Mouse (Mus musculus) common myeloid progenitor, adult 5-6 weeks (primary cell): ENCODE data around the gene Prrc2b. TPM values are rescaled to one million over a fixed set of nuclear protein-coding genes. Genes with fewer than 3 reads are reported as not detected.

Experiments
- ATAC-seq: replicated peaks from 2 replicates; pipeline ENCODE4 v1.8.0; 2016; ENCODE audit warnings: low read depth, mild to moderate bottlenecking, moderate TSS enrichment, inconsistent platforms; ENCODE audit not compliant: poor library complexity, severe bottlenecking
- total RNA-seq: library from RNA; stranded (forward); fragments of 200-1000, 187-1606 nt; gene quantifications from 2 replicates; pipeline ENCODE4 v1.2.3, GENCODE M21; 2017

The Prrc2b gene
- total RNA-seq, 1 experiment from 2014 or later = 34.7 TPM

DNA sequence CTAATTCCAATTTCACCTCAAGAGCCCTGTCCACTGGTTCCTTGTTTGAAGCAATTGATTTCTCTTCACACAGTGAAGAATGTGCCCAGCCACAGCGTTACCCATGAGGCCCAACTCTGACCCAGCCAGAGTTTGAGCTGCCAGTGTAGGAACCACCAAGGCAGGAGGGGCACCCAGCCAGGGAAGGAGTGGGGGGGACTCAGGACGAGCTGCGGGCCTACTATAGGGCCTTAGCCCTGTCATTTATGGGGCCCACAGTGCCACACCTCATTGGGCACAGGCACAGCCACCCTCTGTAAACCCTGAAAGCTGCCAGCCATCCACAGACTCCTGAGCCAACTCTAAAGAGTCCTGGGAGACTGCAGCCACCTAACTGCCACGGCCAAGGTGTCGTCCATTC is 103.7 kb downstream of the Prrc2b start:
- no peak for ATAC-seq

DNA sequence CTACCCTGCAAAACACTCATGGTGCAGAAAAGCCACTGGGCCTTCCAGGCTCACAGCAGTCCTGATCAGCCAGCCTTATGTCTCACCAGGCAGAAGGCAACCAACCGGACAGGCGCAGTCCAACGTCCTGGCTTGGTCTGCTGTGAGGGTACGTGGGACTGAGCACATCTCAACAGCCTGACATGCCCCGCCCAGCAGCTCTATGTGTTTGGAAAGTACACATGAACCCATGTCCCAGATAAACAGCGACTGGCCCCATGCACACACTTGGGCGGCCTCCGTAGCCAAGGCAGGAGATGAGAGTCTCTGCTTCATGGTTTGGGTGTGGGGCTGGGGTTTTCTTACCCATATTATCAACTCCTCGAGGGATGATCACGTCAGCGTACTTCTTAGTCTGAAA is 105.4 kb downstream of the Prrc2b start:
- ATAC-seq = no peak

DNA sequence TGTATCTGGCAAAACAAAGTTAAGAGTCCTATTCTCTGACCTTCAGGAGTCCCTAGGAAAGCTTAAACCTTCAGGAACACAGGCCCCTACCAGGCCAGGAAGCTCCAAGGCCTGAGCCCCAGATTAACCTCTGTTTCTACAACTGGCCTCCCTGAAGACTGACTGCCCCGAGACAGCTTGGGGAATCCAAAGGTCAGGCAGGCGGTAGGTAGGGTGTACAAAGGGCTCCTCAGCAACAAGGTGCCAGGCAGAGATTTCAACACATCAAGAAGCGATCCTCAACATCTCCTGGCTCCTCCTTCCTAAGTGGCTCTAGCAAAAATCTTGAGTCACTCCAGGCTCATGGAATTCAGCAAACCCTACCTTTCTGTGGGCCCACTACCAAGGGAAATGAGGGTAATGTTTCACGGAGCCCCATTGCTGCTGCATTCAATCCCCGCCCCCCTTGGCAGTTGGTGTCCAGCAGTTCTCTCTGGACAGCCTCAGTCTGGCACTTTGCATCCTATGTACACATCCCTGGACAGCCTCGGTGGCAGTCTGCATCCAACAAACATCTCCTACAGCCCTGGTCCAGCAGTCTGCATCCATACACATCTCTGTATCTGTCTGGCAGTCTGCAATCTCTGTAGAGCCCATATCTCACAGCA is 108.1 kb downstream of the Prrc2b start:
- no peak for ATAC-seq

DNA sequence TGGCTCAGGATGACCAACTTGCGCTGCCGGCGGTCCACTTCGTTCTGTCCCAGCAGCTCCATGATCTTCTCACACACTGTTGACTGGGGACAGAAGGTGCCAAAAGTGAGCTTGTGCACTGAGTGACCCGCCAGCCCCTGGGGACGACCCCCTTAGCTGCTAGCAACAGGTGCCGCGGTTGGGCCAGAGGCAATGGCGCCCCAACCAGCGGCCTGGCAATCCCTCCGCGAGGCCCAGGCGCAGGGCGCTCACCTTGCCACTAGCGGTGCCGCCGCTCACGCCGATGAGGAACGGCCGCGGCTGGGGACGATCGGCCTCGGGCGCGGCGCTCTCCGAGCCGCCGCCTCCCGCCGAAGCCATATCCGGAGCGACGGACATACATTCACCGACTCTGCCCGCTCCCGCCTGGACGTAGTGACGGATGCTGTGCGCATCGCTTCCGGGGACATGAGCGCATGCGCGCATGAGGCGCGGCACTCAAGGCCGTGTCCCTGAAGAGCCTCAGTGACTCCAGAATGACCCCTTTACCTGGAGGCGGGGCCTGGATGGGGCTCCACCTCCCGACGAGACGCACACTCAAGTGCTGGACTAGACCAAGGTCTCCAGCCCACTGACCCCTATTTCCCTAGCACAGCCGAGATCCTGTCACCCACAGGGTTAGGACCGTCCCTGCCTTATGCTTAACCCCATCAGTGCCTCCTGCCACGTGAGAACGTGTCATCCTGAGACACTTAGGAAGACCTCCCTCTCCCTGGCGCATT is 109.0 kb downstream of the Prrc2b start, which contains the start of gene Uck1:
Gene Uck1, minus strand, starts transcription at position 503 of the 761 bp plus-strand sequence.
- ATAC-seq = peak; percentile 90

DNA sequence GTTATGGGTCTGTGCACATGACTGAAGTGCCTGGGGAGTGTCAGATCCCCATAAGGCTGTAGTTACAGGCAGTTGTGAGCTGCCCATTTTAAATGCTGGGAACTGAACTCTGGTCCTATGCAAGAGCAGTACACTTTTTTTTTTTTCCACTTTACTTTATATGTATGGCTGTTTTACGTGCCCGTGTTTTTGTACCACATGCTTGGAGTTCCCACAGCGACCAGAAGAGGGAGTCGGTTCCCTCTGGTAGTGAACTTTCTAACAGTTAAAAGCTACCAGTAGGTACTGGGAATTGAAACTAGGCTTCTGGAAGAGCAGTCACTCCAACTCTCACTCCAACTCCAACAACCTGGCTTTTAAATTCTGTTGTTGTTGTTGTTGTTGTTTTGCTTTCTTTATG is 109.8 kb downstream of the Prrc2b start:
- ATAC-seq = peak; percentile 26; the same call in 1 of the 2 replicates

DNA sequence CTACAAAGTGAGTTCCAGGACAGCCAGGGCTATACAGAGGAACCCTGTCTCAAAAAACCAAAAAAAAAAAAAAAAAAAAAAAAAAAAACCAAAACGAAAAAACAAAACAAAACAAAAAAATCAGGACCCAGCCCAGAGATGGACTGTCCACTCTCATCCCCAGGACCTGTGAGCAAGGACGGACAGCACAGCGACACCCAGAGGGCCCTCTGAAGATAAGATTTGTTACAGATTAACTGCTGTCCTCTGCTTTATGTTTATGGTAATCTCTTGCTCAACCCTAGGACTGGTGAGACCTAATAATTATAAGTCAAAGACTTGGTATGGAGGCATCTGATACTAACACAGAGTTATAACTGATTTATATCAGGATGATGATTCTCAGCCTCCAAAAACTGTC is 124.9 kb downstream of the Prrc2b start:
- ATAC-seq = no peak

DNA sequence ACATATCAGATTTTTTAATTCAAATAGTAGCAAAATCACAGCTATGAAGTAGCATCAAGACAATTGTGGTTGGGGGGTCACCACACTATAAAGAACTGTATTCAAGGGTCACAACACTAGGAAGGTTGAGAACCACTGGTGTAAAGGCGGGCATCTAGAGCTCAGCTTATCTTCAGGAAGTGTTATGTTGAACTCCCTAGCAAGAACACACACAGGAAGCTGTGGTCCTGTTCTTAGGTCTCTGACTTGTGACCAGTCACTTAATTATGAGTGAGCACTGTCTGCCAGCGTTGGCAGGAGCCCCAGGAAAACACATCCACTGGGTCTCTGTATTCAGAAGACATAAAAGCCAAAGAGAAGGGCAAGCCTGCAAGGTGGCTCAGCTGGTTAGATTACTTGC is 131.4 kb downstream of the Prrc2b start:
- ATAC-seq = peak; percentile 79

DNA sequence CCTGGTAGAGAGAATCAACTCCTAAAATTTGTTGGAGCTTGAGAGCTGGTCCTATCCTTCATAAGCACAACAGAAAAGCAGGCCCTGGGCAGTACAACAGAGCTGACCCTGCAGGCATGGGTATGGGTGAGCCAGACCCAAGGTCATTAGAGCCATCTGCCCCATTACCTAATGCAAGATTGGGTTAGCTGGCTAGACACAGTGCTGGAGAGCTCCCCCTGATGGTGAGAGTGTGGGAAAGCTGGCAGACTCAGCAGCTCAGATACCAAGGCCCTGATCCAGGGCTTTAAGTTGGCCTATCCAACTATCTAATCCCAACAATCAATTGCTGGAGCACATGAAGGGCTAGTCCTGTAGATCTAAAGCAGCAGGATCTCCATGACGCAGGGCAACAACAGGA is 131.8 kb downstream of the Prrc2b start:
- peak; percentile 84 for ATAC-seq

DNA sequence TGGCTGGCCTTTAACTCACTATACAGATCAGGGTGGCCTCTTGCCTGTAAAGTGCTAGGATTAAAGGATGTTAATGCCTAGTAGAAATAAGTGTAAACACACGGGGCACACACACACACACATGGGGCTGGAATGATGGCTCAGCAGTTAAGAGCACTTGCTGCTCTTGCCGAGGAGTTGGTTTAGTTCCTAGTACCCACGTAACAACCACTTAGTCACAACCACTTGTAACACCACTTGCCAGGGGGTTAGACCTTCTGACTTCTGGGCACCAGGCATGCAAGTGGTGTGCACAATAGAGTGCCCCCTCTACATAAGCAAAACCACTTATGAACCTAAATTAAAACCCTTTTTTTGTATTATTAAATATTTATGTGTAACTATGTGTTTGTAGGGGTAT is 133.1 kb downstream of the Prrc2b start:
- ATAC-seq = no peak

Other genes starting within 250 kb of the Prrc2b start
- 0.29 and 0.91 TPM in 2 replicates for gene Aif1l, start 200.9 kb upstream of the Prrc2b start, total RNA-seq
- 31.2 and 62.2 TPM in 2 replicates for gene Nup214, start 176.6 kb upstream of the Prrc2b start, total RNA-seq
- 14.2 and 17.5 TPM in 2 replicates for gene Fam78a, start 66.2 kb upstream of the Prrc2b start, total RNA-seq
- gene Plpp7, start 55.6 kb upstream of the Prrc2b start, total RNA-seq = 1.1 and 4.4 TPM in 2 replicates
- gene Pomt1, start 85.5 kb downstream of the Prrc2b start, total RNA-seq = 22.7 and 33.6 TPM in 2 replicates
- 21.3 and 27.0 TPM in 2 replicates for gene Uck1, start 109.1 kb downstream of the Prrc2b start, total RNA-seq
- 42.8 and 48.4 TPM in 2 replicates for gene Golga2, start 136.3 kb downstream of the Prrc2b start, total RNA-seq
- 324 and 355 TPM in 2 replicates for gene Swi5, start 137.0 kb downstream of the Prrc2b start, total RNA-seq
- 64.1 and 76.5 TPM in 2 replicates for gene Ciz1, start 201.2 kb downstream of the Prrc2b start, total RNA-seq
- not detected in 2 replicates for gene Dnm1, start 202.3 kb downstream of the Prrc2b start, total RNA-seq
- 2.1 and 6.5 TPM in 2 replicates for gene 1110008P14Rik, start 230.9 kb downstream of the Prrc2b start, total RNA-seq
- gene Lcn2, start 237.2 kb downstream of the Prrc2b start, total RNA-seq = 17.2 and 22.0 TPM in 2 replicates
- gene Ptges2, start 244.8 kb downstream of the Prrc2b start, total RNA-seq = 7.1 and 8.6 TPM in 2 replicates